ENCODE assay signal across 12 mouse cellular contexts in the genomic region with DNA sequence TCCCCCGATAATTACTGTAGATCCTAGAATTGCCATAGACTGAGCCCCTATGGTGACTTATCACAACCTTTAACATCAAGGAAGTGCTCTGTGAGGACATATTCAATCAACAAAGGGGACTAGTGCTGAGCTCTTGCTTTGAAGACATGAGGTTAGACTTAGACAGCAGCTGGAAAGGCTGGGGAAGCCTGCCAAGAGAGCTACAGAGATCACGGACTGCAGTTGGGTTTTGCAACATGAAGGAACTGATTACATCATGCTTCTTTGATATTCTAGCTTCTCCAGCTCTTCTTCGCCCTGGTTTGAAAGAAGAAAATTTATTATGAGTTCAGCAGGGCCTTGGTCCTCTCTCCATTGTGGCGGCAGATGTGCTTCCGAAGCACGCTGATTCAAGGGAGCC.
A peak's percentile ranks its signal among the peaks of the same experiment; 100 is the strongest.
DNase-seq lines count a peak whose midpoint lies in the region; ATAC-seq and TF ChIP-seq lines count a peak whose summit lies in the region.
"Had no signal": no experiment of that assay in that cellular context is flagged by ENCODE, and none has a peak within 500 bp of the region (broad histone marks: within the 10 kb centered on the region; RNA-seq: fewer than 3 reads in every experiment).

No protein-coding gene starts in this region.

- H3K4me2 ChIP-seq in stomach, embryonic 15.5 days = no peak overlapping the region
- no peak overlapping the region for H3K4me2 ChIP-seq in stomach, postnatal 0 days (replicated peaks; ENCODE audit: low read depth)
- no peak overlapping the region for H3K4me2 ChIP-seq in lung, embryonic 14.5 days
- H3K4me2 ChIP-seq in forebrain, embryonic 16.5 days (ENCODE audit: low read length) = no peak overlapping the region
- H3K4me2 ChIP-seq: liver, embryonic 15.5 days had no signal

- H3K4me1 ChIP-seq in stomach, embryonic 15.5 days = no peaks in the 10 kb centered on the region
- no peaks in the 10 kb centered on the region for H3K4me1 ChIP-seq in stomach, postnatal 0 days (replicated peaks; ENCODE audit: control insufficient read depth, insufficient read depth)
- H3K4me1 ChIP-seq in lung, embryonic 14.5 days (ENCODE audit: insufficient read depth) = no peaks in the 10 kb centered on the region
- H3K4me1 ChIP-seq in forebrain, embryonic 16.5 days (replicated peaks; ENCODE audit: control insufficient read depth, insufficient read depth, low read length) = no peaks in the 10 kb centered on the region
- H3K4me1 ChIP-seq: liver, embryonic 15.5 days had no signal

- no peaks in the 10 kb centered on the region for H3K27me3 ChIP-seq in stomach, embryonic 15.5 days (replicated peaks)
- no peaks in the 10 kb centered on the region for H3K27me3 ChIP-seq in stomach, postnatal 0 days (ENCODE audit: control insufficient read depth, insufficient read depth, low read length)
- H3K27me3 ChIP-seq in lung, embryonic 14.5 days (ENCODE audit: insufficient read depth, low read length) = no peaks in the 10 kb centered on the region
- H3K27me3 ChIP-seq in forebrain, embryonic 16.5 days (replicated peaks; ENCODE audit: control insufficient read depth, insufficient read depth, low read length) = no peaks in the 10 kb centered on the region
- H3K27me3 ChIP-seq: CH12.LX; liver, embryonic 15.5 days had no signal

- H3K27ac ChIP-seq in stomach, embryonic 15.5 days = no peak overlapping the region
- H3K27ac ChIP-seq in stomach, postnatal 0 days (replicated peaks) = no peak overlapping the region
- H3K27ac ChIP-seq in lung, embryonic 14.5 days (ENCODE audit: low read depth) = peak overlapping the region; percentile 46; the same call in 1 of the 2 replicates
- no peak overlapping the region for H3K27ac ChIP-seq in forebrain, embryonic 16.5 days (ENCODE audit: low read length)
- H3K27ac ChIP-seq: liver, embryonic 15.5 days had no signal

- 71% methylated on average over 6 of the region's 6 CpGs for WGBS in stomach, embryonic 15.5 days
- WGBS in stomach, postnatal 0 days = 70% methylated on average over 6 of the region's 6 CpGs
- 55% methylated on average over 6 of the region's 6 CpGs for WGBS in lung, embryonic 14.5 days
- WGBS in forebrain, embryonic 16.5 days = 89% methylated on average over 6 of the region's 6 CpGs

- no peak for TF ChIP-seq EP300 in stomach, postnatal 0 days (optimal IDR thresholded peaks at IDR 0.05)

- TF ChIP-seq CTCF in stomach, postnatal 0 days (IDR thresholded peaks at IDR 0.05; ENCODE audit: low read depth) = no peak
- no peak for TF ChIP-seq CTCF in lung, embryonic 14.5 days (IDR thresholded peaks at IDR 0.05; ENCODE audit: low read depth)

- peak; percentile 35; the same call in 1 of the 2 replicates for ATAC-seq in stomach, embryonic 15.5 days (ENCODE audit: insufficient read depth, low FRiP score, low read depth)
- ATAC-seq in stomach, postnatal 0 days (ENCODE audit: low FRiP score, low TSS enrichment) = no peak; the same call in 1 of the 2 replicates
- ATAC-seq in lung, embryonic 14.5 days (ENCODE audit: insufficient read depth) = peak; percentile 88
- no peak for ATAC-seq in forebrain, embryonic 16.5 days
- ATAC-seq: midbrain, embryonic 16.5 days had no signal

- no peak overlapping the region for H3K9ac ChIP-seq in stomach, embryonic 15.5 days
- H3K9ac ChIP-seq in stomach, postnatal 0 days (ENCODE audit: low read length) = no peak overlapping the region
- no peak overlapping the region for H3K9ac ChIP-seq in lung, embryonic 14.5 days
- no peak overlapping the region for H3K9ac ChIP-seq in forebrain, embryonic 16.5 days (replicated peaks; ENCODE audit: low read depth, low read length)
- H3K9ac ChIP-seq: liver, embryonic 15.5 days had no signal

- intact Hi-C loops in heart, postnatal 10 days (cut with DNase I) = no loop called here
- intact Hi-C loops in heart, postnatal 25 days (cut with DNase I) = no loop called here

- H3K4me3 ChIP-seq in stomach, embryonic 15.5 days (replicated peaks) = no peak overlapping the region
- H3K4me3 ChIP-seq in stomach, postnatal 0 days (ENCODE audit: low read depth, low read length) = no peak overlapping the region
- H3K4me3 ChIP-seq in lung, embryonic 14.5 days (ENCODE audit: low read depth, low read length) = no peak overlapping the region
- H3K4me3 ChIP-seq in forebrain, embryonic 16.5 days (replicated peaks; ENCODE audit: low read length) = no peak overlapping the region
- H3K4me3 ChIP-seq: erythroblast, embryonic 14.5 days; liver, embryonic 15.5 days had no signal

- peak; percentile 20 to 21 for DNase-seq in heart, postnatal 10 days
- DNase-seq in heart, postnatal 25 days (ENCODE audit: low spot score) = no peak
- no peak for DNase-seq in stomach, postnatal 0 days (ENCODE audit: low spot score)
- DNase-seq in lung, embryonic 14.5 days = peak; percentile 87
- no peak for DNase-seq in urinary bladder, postnatal 10 days (ENCODE audit: low spot score)
- DNase-seq: right cerebral cortex, postnatal 25 days had no signal

- no peaks in the 10 kb centered on the region for H3K9me3 ChIP-seq in stomach, embryonic 15.5 days
- H3K9me3 ChIP-seq in stomach, postnatal 0 days (ENCODE audit: control insufficient read depth, low read length) = no peaks in the 10 kb centered on the region
- H3K9me3 ChIP-seq in lung, embryonic 14.5 days (ENCODE audit: low read depth, low read length) = no peaks in the 10 kb centered on the region
- H3K9me3 ChIP-seq in forebrain, embryonic 16.5 days (ENCODE audit: control insufficient read depth, low read length) = no peaks in the 10 kb centered on the region
- H3K9me3 ChIP-seq: liver, embryonic 15.5 days had no signal

- no peaks in the 10 kb centered on the region for H3K36me3 ChIP-seq in stomach, embryonic 15.5 days
- H3K36me3 ChIP-seq in stomach, postnatal 0 days (ENCODE audit: control insufficient read depth, insufficient read depth, low read length) = no peaks in the 10 kb centered on the region
- H3K36me3 ChIP-seq in lung, embryonic 14.5 days (ENCODE audit: insufficient read depth) = no peaks in the 10 kb centered on the region
- no peaks in the 10 kb centered on the region for H3K36me3 ChIP-seq in forebrain, embryonic 16.5 days (ENCODE audit: control insufficient read depth, insufficient read depth)
- H3K36me3 ChIP-seq: liver, embryonic 15.5 days had no signal

Comparison
In these comparisons a context has a peak if more than half of its experiments do, and no peak if none do; other contexts are left out.
1. DNase-seq: peak in heart, postnatal 10 days (2 of 2) and lung, embryonic 14.5 days (single experiment); none in heart, postnatal 25 days (single experiment), stomach, postnatal 0 days (single experiment) and urinary bladder, postnatal 10 days (single experiment).
2. ATAC-seq: peak in stomach, embryonic 15.5 days (single experiment) and lung, embryonic 14.5 days (single experiment); none in stomach, postnatal 0 days (single experiment) and forebrain, embryonic 16.5 days (single experiment).